Mouse (Mus musculus) right cerebral cortex, postnatal 10 days (tissue): Measurements from ENCODE around the gene Txnrd1.

ENCODE experiments used
- DNase-seq, 2 experiments: peaks; one replicate each; pipeline ENCODE4 v3.0.0; 2021; ENCODE audit warnings: low spot score in 2 of 2

Gene Txnrd1

GRCm38 (mm10) chr10:82913772-82914171 lies 80.0 kb downstream of the Txnrd1 start:
- DNase-seq, result no peak

- DNase-seq, result no peak
These were observed 84.9 kb downstream of the Txnrd1 start for GRCm38 (mm10) chr10:82918675-82919074.

GRCm38 (mm10) chr10:82919404-82919980 lies 85.7 kb downstream of the Txnrd1 start:
- no peak for DNase-seq

- no peak for DNase-seq
These were observed 89.8 kb downstream of the Txnrd1 start for GRCm38 (mm10) chr10:82923547-82923946.

GRCm38 (mm10) chr10:82924750-82925149 lies 91.0 kb downstream of the Txnrd1 start:
- DNase-seq, result no peak

- no peak for DNase-seq
These were observed 91.9 kb downstream of the Txnrd1 start for GRCm38 (mm10) chr10:82925624-82926023.

GRCm38 (mm10) chr10:82935018-82935633 lies 101.4 kb downstream of the Txnrd1 start:
- no peak for DNase-seq

- no peak for DNase-seq
These were observed 102.0 kb downstream of the Txnrd1 start for GRCm38 (mm10) chr10:82935774-82936173.
